Mouse (Mus musculus) liver, postnatal 0 days (tissue): Measurements from ENCODE around the gene Rnf144b.

Source experiments
- CTCF ChIP-seq: sonication (generic); IDR thresholded peaks from 2 replicates; pipeline ENCODE4 v1.5.1; 2016; ENCODE audit warnings: antibody characterized with exemption, low read depth
- EP300 ChIP-seq: IDR thresholded peaks from 2 replicates; pipeline ENCODE4 v1.6.1; 2016; ENCODE audit warnings: antibody characterized with exemption, low read depth, mild to moderate bottlenecking

DNA sequence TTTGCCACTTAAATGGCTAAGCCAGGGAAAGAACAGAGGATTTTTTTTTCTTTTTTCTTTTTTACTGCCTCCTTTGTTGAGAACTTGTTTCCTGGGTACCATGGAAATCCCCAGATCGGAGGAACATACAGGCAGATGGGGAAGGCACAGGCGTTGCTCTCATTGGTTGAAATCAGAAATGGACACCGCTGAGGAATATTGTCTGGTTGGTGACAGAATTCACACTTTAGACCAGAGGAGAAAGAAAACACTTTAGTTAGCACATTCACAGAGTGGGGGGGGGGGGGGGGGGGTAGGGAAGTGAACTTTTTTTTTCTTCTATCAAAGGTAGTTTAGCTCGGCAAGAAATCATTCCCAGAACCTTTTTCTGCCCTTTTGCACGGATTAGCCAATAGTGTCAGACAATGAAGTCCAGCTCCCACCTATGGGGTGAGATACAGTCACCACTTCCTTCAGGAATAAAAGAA lies 155.4 kb downstream of the Rnf144b start:
- TF ChIP-seq CTCF (no peak), EP300 (no peak)
